Mouse (Mus musculus) intestine, embryonic 15.5 days (tissue): ENCODE measurements around the gene Atxn7. TPM values are rescaled to one million over a fixed set of nuclear protein-coding genes. Genes with fewer than 3 reads are reported as not detected.
A peak's percentile ranks its signal among the peaks of the same experiment; 100 is the strongest.
"Not testable (repeated sequence)": the region's sequence is repeated elsewhere in the genome, so short reads cannot be mapped to it uniquely, and the experiment has no call there.

Experiments
- ATAC-seq: fragments of 200-750 bp; cut with Nextera tagmentation; 2 replicates; pipeline ENCODE4 v1.8.0; 2017; ENCODE audit warnings: moderate TSS enrichment, moderate library complexity
- H3K27ac ChIP-seq: fragments of 300-500 bp; sonication (generic); 2 replicates; pipeline ENCODE4 v1.5.1; 2015; ENCODE audit warnings: mild to moderate bottlenecking, inconsistent platforms
- H3K27me3 ChIP-seq: fragments of 300-500 bp; sonication (generic); replicated peaks from 2 replicates; pipeline ENCODE4 v1.6.1; 2015; ENCODE audit warnings: inconsistent platforms
- H3K36me3 ChIP-seq: fragments of 300-500 bp; sonication (generic); 2 replicates; pipeline ENCODE4 v1.6.1; 2015; ENCODE audit warnings: inconsistent platforms
- H3K4me1 ChIP-seq: fragments of 300-500 bp; sonication (generic); replicated peaks from 2 replicates; pipeline ENCODE4 v1.6.1; 2015; ENCODE audit warnings: inconsistent platforms
- H3K4me2 ChIP-seq: fragments of 300-500 bp; sonication (generic); replicated peaks from 2 replicates; pipeline ENCODE4 v1.6.1; 2015; ENCODE audit warnings: mild to moderate bottlenecking, inconsistent platforms
- H3K4me3 ChIP-seq: fragments of 300-500 bp; sonication (generic); replicated peaks from 2 replicates; pipeline ENCODE4 v1.5.1; 2015; ENCODE audit warnings: inconsistent platforms
- H3K9ac ChIP-seq: fragments of 300-500 bp; sonication (generic); 2 replicates; pipeline ENCODE4 v1.6.1; 2015; ENCODE audit warnings: inconsistent platforms
- H3K9me3 ChIP-seq: fragments of 300-500 bp; sonication (generic); 2 replicates; pipeline ENCODE4 v1.6.1; 2016; ENCODE audit warnings: inconsistent platforms
- WGBS: fragments of 180-500 bp; shearing (Covaris S2); methylation state at CpG from one replicate; pipeline ENCODE4 v1.1.7; 2015; 5-methylcytosine and 5-hydroxymethylcytosine counted together
- polyA plus RNA-seq: library from polyadenylated mRNA; unstranded; fragments of >200 nt; fragmentation: Nextera tagmentation; extraction: Ambion mirVana; gene quantifications from 2 replicates; pipeline ENCODE4 v1.2.1, GENCODE M21; 2015

Atxn7 gene
- polyA plus RNA-seq, 1 experiment from 2014 or later, result 3.6 TPM

DNA sequence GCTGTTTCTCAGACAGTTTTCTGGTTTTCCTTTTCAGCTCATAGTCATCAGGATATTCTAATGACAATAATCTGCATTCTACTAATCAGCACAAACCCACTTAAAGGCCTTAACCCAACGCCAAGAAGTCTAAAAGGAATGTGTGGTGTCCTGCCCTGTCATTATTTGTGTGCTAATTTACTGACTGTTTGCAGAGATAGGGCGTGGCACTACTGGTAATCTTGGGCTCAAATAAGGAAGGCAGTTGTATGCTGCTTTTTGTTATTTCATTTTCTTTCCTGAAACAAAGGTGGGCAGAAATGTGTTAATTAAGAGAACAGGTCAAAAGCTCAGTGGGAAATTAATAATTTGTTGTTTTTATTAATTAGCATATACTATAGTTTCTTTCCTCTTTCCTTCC, 75.1 kb downstream of the Atxn7 start:
- peak; percentile 72 for ATAC-seq
- Histone ChIP-seq H3K27ac (no peak overlapping the region), H3K27me3 (no peaks in the 10 kb centered on the region), H3K4me1 (no peaks in the 10 kb centered on the region), H3K4me3 (no peak overlapping the region), H3K9me3 (no peaks in the 10 kb centered on the region), H3K9ac (no peak overlapping the region), H3K36me3 (no peaks in the 10 kb centered on the region), H3K4me2 (no peak overlapping the region)
- 47% methylated on average over 2 of the region's 2 CpGs for WGBS

DNA sequence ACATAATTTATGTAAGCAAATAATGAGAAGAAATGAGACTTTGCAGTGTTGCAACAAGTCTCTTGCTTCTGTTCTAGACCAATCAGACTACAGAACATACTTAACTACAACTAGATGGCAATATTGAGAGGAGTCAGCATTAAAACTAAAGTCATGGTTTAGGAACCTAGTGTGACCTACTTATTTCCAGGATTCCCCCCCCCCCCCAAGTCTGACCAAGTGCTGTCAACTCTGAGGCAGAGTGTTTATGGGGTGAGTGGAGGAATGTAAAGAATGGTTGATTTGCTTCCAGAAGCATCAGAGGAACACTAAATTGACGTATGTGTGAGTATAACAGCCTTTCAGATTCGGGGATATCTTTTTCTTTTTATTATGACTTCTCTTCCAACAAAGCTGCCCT, 77.0 kb downstream of the Atxn7 start:
- Histone ChIP-seq H3K4me3 (no peak overlapping the region), H3K9ac (no peak overlapping the region), H3K4me1 (no peaks in the 10 kb centered on the region), H3K27me3 (no peaks in the 10 kb centered on the region), H3K36me3 (no peaks in the 10 kb centered on the region), H3K4me2 (no peak overlapping the region), H3K9me3 (no peaks in the 10 kb centered on the region), H3K27ac (no peak overlapping the region)
- ATAC-seq, result no peak
- 64% methylated on average over 2 of the region's 2 CpGs for WGBS

DNA sequence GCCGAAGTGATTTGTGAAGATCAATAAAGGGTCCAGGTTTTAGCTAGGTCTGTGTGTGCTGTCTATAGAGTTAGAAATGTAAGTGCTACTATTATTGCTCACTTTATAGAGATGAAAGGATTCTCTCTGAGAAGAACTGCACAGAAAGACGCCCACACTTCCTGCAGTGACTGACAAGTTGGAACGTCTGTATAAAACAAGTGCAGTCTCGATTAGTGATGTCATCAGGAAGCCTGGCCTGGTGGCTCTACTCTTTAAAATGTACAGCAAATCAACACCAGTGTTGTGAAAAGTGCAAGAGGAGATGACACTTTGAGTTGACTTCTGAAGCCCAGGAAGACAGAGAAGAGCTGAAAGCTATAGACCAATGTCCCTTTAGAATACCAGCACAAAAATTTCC, 81.1 kb downstream of the Atxn7 start:
- no peaks in the 10 kb centered on the region for H3K9me3 ChIP-seq
- 0 out of 2 replicates have a peak, but pooled peaks have one; percentile 56 for ATAC-seq
- H3K36me3 ChIP-seq, result peaks cover 10% of the 10 kb centered on the region
- no peak overlapping the region for H3K9ac ChIP-seq
- 54% methylated on average over 4 of the region's 4 CpGs for WGBS
- no peak overlapping the region for H3K4me3 ChIP-seq
- no peak overlapping the region for H3K4me2 ChIP-seq
- H3K27ac ChIP-seq, result no peak overlapping the region
- no peaks in the 10 kb centered on the region for H3K4me1 ChIP-seq
- no peaks in the 10 kb centered on the region for H3K27me3 ChIP-seq

DNA sequence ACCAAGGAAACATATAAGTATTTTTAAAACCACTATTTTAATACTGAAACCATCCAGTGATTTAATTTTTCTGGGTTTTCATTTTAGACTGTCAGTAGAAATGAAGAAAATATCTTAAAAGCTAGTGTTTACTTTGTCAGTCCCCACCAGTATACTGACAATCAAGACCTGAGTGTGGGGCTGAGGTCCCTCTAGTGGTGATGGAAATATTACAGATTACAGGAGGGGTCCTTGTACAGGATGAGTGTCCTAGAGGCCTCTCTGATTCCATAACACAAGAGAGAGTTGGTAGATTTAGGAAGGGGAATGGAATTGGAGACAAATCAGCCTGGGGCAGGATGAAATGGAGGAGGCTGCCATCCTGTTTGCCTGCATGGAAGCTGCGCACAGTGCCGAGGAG, 93.1 kb downstream of the Atxn7 start:
- WGBS, result 92% methylated on average over 2 of the region's 2 CpGs
- Histone ChIP-seq H3K9ac (no peak overlapping the region), H3K27me3 (no peaks in the 10 kb centered on the region), H3K9me3 (no peaks in the 10 kb centered on the region), H3K36me3 (0 out of 2 replicates have a peak, but pooled peaks cover 2% of the 10 kb centered on the region), H3K4me1 (no peaks in the 10 kb centered on the region), H3K27ac (no peak overlapping the region), H3K4me3 (no peak overlapping the region), H3K4me2 (no peak overlapping the region)
- no peak for ATAC-seq

DNA sequence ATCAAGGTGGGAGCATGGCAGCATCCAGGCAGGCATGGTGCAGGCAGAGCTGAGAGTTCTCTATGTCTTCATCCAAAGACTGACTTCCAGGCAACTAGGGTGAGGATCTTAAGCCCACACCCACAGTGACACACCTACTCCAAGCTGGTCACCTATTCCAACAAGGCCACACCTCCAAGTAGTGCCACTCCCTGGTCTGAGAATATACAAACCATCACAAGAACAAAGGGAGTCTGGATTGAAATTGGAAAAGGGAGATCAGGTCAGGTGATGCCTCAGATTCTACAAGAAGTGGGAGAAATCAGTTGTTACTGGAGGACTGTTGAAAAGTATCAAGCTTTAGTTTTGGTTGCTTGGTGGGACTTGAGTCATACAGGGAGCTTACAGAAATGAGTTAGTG, 98.4 kb downstream of the Atxn7 start:
- H3K4me2 ChIP-seq, H3K9ac ChIP-seq, H3K27ac ChIP-seq, H3K9me3 ChIP-seq, ATAC-seq, H3K4me1 ChIP-seq, H3K4me3 ChIP-seq, H3K36me3 ChIP-seq, H3K27me3 ChIP-seq: not testable (repeated sequence)

DNA sequence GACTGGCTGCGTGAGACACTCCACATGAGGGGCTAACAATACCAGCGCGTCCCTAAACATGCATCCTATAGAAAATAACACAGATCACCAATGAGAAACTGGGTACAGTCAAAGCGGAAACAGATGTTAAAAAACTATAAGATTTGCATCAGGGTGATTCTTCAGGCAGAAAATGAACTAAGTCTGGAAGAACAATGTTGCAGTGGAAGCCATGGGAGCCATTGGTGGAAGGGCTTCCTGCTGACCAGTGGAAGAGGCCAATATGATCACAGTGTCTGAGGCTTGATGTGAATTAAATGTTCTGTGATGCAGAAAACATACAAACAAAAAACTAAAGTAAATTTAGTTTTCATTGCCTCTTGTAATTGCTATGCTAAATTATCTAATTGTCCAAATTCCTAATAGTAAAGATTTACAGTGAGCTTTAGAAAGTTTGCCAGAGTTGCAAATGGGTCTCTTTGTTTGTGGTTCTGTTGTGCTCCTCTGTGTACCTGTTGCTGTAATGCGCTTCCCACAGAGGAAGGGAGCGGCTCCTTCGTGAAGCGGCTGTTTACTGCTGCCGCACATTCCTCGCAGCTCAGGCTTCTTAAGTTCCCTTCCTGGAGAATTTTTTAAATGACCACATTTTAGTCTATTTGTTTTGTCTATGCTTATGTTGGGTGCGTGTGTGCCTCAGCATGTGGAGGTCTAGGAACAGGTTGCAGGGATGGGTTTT, 101.4 kb downstream of the Atxn7 start:
- no peak for ATAC-seq
- Histone ChIP-seq H3K4me2 (no peak overlapping the region), H3K36me3 (no peaks in the 10 kb centered on the region), H3K9me3 (no peaks in the 10 kb centered on the region), H3K9ac (no peak overlapping the region), H3K27me3 (no peaks in the 10 kb centered on the region), H3K4me1 (peaks cover 6% of the 10 kb centered on the region; the same call in 1 of the 2 replicates), H3K4me3 (no peak overlapping the region), H3K27ac (no peak overlapping the region)
- 82% methylated on average over 11 of the region's 11 CpGs for WGBS

DNA sequence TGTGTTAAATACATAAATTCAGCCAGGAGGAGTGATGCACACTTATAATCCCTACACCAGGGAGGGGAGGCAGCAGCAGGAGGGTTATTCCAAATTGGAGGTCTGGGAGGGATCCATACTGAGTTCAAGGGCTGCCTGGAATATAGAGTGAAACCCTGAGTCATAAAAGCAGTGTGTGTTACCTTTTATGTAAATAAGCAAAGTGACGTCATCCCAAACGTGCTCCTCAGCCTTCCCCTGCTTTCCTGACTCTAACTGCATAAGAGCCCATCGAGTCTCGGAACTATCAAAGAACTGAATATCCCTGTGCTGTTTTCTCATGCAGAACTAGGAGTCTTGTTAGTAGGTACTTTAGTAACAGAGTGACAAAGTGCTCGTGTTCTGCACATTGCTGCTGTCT, 102.1 kb downstream of the Atxn7 start:
- no peaks in the 10 kb centered on the region for H3K36me3 ChIP-seq
- no peak overlapping the region for H3K9ac ChIP-seq
- no peaks in the 10 kb centered on the region for H3K27me3 ChIP-seq
- H3K27ac ChIP-seq, result no peak overlapping the region
- 63% methylated on average over 5 of the region's 5 CpGs for WGBS
- H3K4me3 ChIP-seq, result no peak overlapping the region
- no peaks in the 10 kb centered on the region for H3K9me3 ChIP-seq
- H3K4me1 ChIP-seq, result peaks cover 6% of the 10 kb centered on the region; the same call in 1 of the 2 replicates
- H3K4me2 ChIP-seq, result no peak overlapping the region
- ATAC-seq, result no peak

DNA sequence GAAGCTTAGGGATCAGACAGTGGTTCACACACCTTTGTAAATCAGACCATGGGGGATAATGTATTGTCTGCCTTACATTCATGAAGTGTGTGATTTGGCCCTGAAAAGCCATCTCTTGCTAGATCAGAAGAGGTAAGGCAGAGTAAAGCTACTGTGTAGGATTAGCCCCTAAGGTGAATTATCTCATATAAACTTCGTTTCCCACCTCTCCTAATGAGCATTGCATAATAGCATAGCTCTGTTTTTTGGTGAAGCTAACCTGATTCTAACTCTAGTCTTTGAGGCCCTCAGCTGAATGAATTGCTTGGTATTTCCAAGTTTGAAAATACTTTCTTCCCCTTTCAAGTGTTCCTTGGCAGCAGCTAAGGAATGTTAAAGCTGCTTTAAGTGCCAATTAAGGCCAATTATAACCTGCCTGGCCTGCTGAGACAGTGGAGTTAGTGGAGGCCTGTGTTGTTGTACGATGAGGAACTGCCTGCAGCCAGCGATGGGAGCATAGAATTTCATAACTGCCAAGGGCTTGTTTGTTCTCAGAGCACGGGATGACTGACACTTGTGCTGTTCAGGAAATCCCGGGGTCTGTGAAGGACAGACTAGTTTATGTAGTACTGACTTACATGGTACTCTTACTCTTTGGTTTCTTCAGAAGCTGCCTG, 103.4 kb downstream of the Atxn7 start:
- no peak for ATAC-seq

DNA sequence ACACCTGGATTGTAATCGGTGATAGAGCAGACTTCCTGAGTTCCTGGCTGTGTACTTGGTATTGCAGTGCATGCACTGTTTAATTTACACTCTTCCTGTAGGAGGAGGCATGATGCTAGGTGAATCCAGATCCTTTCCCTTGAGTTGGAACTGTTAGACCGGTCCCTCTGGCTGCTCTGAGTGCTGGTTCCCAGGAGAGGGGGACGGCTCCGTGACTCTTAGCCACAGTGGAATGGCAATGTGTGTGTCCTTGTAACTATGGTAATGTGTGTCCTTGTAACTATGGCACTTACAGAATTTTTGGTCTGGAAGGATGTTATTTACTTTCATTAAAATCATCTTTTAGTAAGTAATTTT, 103.9 kb downstream of the Atxn7 start:
- Histone ChIP-seq H3K4me2 (no peak overlapping the region), H3K9ac (no peak overlapping the region), H3K27ac (no peak overlapping the region), H3K4me1 (peaks cover 6% of the 10 kb centered on the region; the same call in 1 of the 2 replicates), H3K27me3 (no peaks in the 10 kb centered on the region), H3K36me3 (no peaks in the 10 kb centered on the region), H3K4me3 (no peak overlapping the region), H3K9me3 (no peaks in the 10 kb centered on the region)
- ATAC-seq, result no peak
- WGBS, result 52% methylated on average over 4 of the region's 4 CpGs

More for the DNA sequence above, 103.4 kb downstream of the Atxn7 start:
- no peak overlapping the region for H3K27ac ChIP-seq
- H3K9ac ChIP-seq, result no peak overlapping the region
- H3K4me3 ChIP-seq, result no peak overlapping the region
- H3K4me2 ChIP-seq, result no peak overlapping the region
- no peaks in the 10 kb centered on the region for H3K9me3 ChIP-seq
- no peaks in the 10 kb centered on the region for H3K36me3 ChIP-seq
- no peaks in the 10 kb centered on the region for H3K27me3 ChIP-seq
- 26% methylated on average over 5 of the region's 5 CpGs for WGBS
- H3K4me1 ChIP-seq, result peaks cover 6% of the 10 kb centered on the region; the same call in 1 of the 2 replicates

DNA sequence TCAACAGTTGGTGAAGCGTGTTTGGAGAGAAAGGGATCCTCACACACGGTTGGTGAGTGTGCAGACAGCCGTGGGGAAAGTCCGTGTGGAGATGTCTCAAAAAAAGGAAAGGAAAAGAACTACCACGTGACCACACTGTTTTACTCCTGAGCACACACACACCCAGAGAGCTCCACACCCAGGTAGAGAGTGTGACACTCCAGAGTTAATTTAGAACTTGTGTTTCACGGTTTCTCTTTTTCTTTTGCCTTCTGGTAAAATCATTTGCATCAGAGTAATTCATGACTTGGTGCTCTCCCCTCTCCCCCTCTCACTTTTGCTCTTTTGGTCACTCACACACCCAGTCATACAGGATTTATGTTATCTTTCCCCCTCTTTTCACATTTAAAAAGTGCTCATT, 105.0 kb downstream of the Atxn7 start:
- 70% methylated on average over 6 of the region's 6 CpGs for WGBS
- ATAC-seq, result peak; percentile 39; the same call in 1 of the 2 replicates
- Histone ChIP-seq H3K4me1 (peaks cover 14% of the 10 kb centered on the region), H3K9ac (no peak overlapping the region), H3K36me3 (no peaks in the 10 kb centered on the region), H3K4me2 (no peak overlapping the region), H3K27me3 (no peaks in the 10 kb centered on the region), H3K9me3 (no peaks in the 10 kb centered on the region), H3K27ac (peak overlapping the region; percentile 6; the same call in 1 of the 2 replicates), H3K4me3 (no peak overlapping the region)

DNA sequence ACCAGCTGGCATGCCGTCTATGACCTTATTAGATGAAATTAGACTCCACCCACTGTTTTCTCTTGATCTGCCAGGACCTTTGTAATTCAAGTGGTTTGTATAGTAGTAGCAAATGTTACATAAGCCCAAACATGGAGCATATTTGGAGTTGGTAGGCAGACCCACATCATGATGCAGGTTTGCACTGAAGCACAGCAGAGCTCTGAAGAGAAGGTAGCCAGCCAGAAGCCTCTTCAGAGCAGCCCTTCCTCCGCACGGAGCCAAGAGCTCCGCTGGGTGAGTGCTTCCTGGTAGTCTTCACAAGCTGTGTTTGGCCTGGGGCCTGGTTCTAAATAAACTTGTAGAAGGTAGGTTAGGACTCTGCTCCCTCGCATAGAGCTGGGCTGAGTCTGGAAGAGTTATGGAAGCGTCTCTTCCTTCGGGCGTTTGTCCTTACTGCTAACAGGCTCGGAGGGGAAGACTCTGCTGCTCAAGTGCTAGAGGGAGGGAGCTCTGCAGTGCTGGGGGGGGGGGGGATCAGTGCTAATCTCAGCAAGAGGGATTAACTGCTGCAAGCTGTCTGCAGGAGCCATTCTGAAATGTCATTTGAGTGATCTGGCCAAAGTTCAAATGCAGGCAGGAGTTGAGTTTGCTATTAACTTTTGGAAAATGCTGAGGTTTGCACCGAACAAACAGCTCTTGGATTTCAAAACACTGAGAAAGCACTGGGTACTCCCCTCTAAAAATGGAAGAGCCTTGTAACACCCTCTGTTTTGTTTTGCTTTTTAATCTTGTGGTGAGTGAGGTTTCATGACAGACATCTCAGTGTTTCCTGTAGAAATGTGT, 106.6 kb downstream of the Atxn7 start:
- Histone ChIP-seq H3K4me3 (no peak overlapping the region; the same call in 1 of the 2 replicates), H3K4me1 (peaks cover 14% of the 10 kb centered on the region), H3K9ac (no peak overlapping the region), H3K4me2 (peak overlapping the region; percentile 53), H3K27me3 (no peaks in the 10 kb centered on the region), H3K27ac (peak overlapping the region; percentile 90), H3K36me3 (no peaks in the 10 kb centered on the region), H3K9me3 (no peaks in the 10 kb centered on the region)
- peak; percentile 87 for ATAC-seq
- 7% methylated on average over 10 of the region's 10 CpGs for WGBS

DNA sequence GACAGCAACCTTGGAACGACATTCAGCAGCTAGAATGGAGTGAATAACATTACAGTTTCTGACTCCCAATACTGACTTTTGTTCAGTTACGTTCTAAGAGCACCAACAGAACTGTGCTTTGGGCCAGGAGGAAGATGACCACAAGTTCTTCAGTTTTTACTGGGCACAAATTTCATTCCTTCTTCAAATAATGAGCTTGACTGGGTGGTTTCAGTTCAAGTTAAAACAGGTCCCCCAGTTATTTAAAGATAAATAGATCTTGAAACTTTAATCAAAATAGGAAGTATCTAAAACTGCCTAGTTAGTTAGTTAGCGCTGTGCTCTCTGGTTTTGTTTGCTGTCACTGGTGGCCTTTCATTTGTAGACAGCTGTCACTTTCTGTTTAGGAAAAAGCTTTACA, 107.3 kb downstream of the Atxn7 start:
- peaks cover 14% of the 10 kb centered on the region for H3K4me1 ChIP-seq
- no peaks in the 10 kb centered on the region for H3K36me3 ChIP-seq
- H3K4me3 ChIP-seq, result no peak overlapping the region
- no peak overlapping the region for H3K9ac ChIP-seq
- peak overlapping the region; percentile 90 for H3K27ac ChIP-seq
- WGBS, result 37% methylated on average over 3 of the region's 3 CpGs
- H3K27me3 ChIP-seq, result no peaks in the 10 kb centered on the region
- H3K9me3 ChIP-seq, result no peaks in the 10 kb centered on the region
- ATAC-seq, result no peak
- H3K4me2 ChIP-seq, result 0 out of 2 replicates have a peak overlapping the region, but pooled peaks have one; percentile 53
